Mouse (Mus musculus) embryonic facial prominence, embryonic 13.5 days (tissue): ENCODE data around the gene Inava. TPM values are rescaled to one million over a fixed set of nuclear protein-coding genes. Genes with fewer than 3 reads are reported as not detected.

Experiments
- ATAC-seq: fragments of 200-750 bp; cut with Nextera tagmentation; 2 replicates; pipeline ENCODE4 v1.8.0; 2017; ENCODE audit warnings: low read depth; ENCODE audit not compliant: insufficient number of reproducible peaks, insufficient read depth, low FRiP score, low TSS enrichment
- H3K27ac ChIP-seq: fragments of 300-500 bp; sonication (generic); 2 replicates; pipeline ENCODE4 v1.5.1; 2015; ENCODE audit warnings: moderate library complexity, mild to moderate bottlenecking, inconsistent platforms
- H3K27me3 ChIP-seq: fragments of 300-500 bp; sonication (generic); 2 replicates; pipeline ENCODE4 v1.6.1; 2015; ENCODE audit warnings: mild to moderate bottlenecking, inconsistent platforms
- H3K36me3 ChIP-seq: fragments of 300-500 bp; sonication (generic); 2 replicates; pipeline ENCODE4 v1.6.1; 2015; ENCODE audit warnings: mild to moderate bottlenecking, inconsistent platforms
- H3K4me1 ChIP-seq: fragments of 300-500 bp; sonication (generic); 2 replicates; pipeline ENCODE4 v1.6.1; 2015; ENCODE audit warnings: inconsistent platforms
- H3K4me2 ChIP-seq: fragments of 300-500 bp; sonication (generic); 2 replicates; pipeline ENCODE4 v1.6.1; 2015; ENCODE audit warnings: moderate library complexity, mild to moderate bottlenecking, inconsistent platforms
- H3K4me3 ChIP-seq: fragments of 300-500 bp; sonication (generic); 2 replicates; pipeline ENCODE4 v1.5.1; 2015; ENCODE audit warnings: mild to moderate bottlenecking, inconsistent platforms
- H3K9ac ChIP-seq: fragments of 300-500 bp; sonication (generic); 2 replicates; pipeline ENCODE4 v1.6.1; 2015; ENCODE audit warnings: mild to moderate bottlenecking, inconsistent platforms
- H3K9me3 ChIP-seq: fragments of 300-500 bp; sonication (generic); 2 replicates; pipeline ENCODE4 v1.6.1; 2016; ENCODE audit warnings: inconsistent platforms
- WGBS: fragments of 180-500 bp; shearing (Covaris S2); methylation state at CpG from one replicate; pipeline ENCODE4 v1.1.7; 2015; ENCODE audit warnings: mixed read lengths; 5-methylcytosine and 5-hydroxymethylcytosine counted together
- polyA plus RNA-seq: library from polyadenylated mRNA; unstranded; fragments of >200 nt; fragmentation: Nextera tagmentation; extraction: Ambion mirVana; gene quantifications from 2 replicates; pipeline ENCODE4 v1.2.1, GENCODE M21; 2015

The Inava gene
- polyA plus RNA-seq: 18.7 and 22.7 TPM in 2 replicates

- Histone ChIP-seq H3K9ac (peak within 1 kb of the TSS; percentile 77), H3K9me3 (no peaks in the 10 kb centered on the region), H3K27me3 (no peaks in the 10 kb centered on the region), H3K4me1 (peaks cover 47% of the 10 kb centered on the region), H3K4me3 (peak within 1 kb of the TSS; percentile 64), H3K36me3 (no peaks in the 10 kb centered on the region), H3K27ac (peak within 1 kb of the TSS; percentile 78), H3K4me2 (peak within 1 kb of the TSS; percentile 75)
- WGBS: under 1% methylated on average over 50 of the region's 51 CpGs
- peak; percentile 76 for ATAC-seq
Measured at GRCm38 (mm10) chr1:136233892-136234594, at the start of gene Inava. Inava (minus strand) TSS chr1:136234264.

DNA sequence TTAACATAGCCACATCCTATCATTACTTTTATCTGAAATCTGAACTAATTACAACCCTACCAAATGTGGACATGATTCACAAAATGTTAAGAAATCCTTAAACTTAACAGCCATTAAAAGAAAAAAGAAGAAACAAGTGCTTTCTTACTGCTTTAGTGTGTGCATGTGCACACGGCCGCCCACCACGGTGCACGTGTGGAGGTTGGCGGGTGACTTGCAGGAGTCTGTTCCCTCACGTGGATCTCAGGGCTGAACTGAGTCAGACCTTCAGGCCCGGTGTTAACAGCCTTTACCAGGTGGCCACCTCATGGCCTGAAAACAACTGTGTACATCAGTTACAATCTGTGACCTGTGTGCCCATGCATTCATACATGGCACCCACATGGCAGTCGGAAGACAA, 43.3 kb upstream of the Inava start:
- H3K9me3 ChIP-seq: no peaks in the 10 kb centered on the region
- H3K27me3 ChIP-seq: no peaks in the 10 kb centered on the region
- H3K4me3 ChIP-seq: no peak overlapping the region
- peaks cover 88% of the 10 kb centered on the region for H3K36me3 ChIP-seq
- no peak overlapping the region for H3K27ac ChIP-seq
- 87% methylated on average over 8 of the region's 8 CpGs for WGBS
- H3K4me2 ChIP-seq: no peak overlapping the region
- no peak overlapping the region for H3K9ac ChIP-seq
- no peaks in the 10 kb centered on the region for H3K4me1 ChIP-seq
- no peak for ATAC-seq

DNA sequence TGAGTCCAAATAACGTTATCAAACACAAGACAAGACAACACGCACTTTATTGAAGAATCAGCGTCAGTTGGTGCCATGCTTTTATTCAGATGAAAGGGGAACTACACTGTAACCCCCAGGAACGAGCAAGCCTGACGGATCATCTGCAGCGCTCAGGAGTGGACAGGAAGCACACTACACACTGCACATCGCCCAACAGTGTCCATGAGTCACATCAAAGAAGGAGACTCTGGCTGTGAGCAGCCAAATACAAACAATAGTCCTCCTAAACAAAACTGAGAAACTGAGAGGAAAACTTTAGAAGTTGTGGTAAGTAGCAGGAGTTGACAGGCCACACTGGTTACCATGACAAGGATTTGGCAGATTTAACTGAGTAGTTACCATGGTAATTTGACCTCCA, 34.2 kb upstream of the Inava start:
- no peak overlapping the region for H3K9ac ChIP-seq
- H3K4me3 ChIP-seq: no peak overlapping the region
- no peaks in the 10 kb centered on the region for H3K4me1 ChIP-seq
- no peak overlapping the region for H3K4me2 ChIP-seq
- peaks cover 42% of the 10 kb centered on the region for H3K36me3 ChIP-seq
- no peak overlapping the region for H3K27ac ChIP-seq
- no peak for ATAC-seq
- H3K27me3 ChIP-seq: peaks cover 2% of the 10 kb centered on the region; the same call in 1 of the 2 replicates
- 85% methylated on average over 7 of the region's 7 CpGs for WGBS
- no peaks in the 10 kb centered on the region for H3K9me3 ChIP-seq

DNA sequence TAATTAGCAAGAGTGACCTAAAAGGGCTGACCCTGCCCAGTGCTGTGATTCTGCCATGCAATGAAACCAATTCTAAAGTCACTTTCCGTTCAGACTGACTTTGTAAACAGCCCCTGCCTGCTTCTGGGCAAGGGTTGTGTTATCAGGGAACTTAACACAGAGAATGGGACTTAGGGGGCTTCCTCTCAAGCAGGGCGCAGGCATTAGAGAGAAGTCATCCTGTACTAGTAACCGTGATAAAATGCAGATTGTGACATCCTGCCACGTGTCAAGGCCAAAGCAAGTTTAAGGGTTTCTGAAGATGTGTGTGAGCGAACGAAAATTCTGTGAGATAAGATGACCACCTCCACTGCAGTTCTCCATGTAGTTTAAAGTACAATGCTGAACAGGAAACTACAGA, 32.1 kb upstream of the Inava start:
- no peak overlapping the region for H3K27ac ChIP-seq
- whole genome bisulfite sequencing: 74% methylated on average over 6 of the region's 6 CpGs
- H3K36me3 ChIP-seq: peaks cover 21% of the 10 kb centered on the region
- peaks cover 21% of the 10 kb centered on the region for H3K27me3 ChIP-seq
- no peaks in the 10 kb centered on the region for H3K9me3 ChIP-seq
- no peak overlapping the region for H3K4me3 ChIP-seq
- no peak overlapping the region for H3K9ac ChIP-seq
- no peak for ATAC-seq
- no peaks in the 10 kb centered on the region for H3K4me1 ChIP-seq
- no peak overlapping the region for H3K4me2 ChIP-seq

DNA sequence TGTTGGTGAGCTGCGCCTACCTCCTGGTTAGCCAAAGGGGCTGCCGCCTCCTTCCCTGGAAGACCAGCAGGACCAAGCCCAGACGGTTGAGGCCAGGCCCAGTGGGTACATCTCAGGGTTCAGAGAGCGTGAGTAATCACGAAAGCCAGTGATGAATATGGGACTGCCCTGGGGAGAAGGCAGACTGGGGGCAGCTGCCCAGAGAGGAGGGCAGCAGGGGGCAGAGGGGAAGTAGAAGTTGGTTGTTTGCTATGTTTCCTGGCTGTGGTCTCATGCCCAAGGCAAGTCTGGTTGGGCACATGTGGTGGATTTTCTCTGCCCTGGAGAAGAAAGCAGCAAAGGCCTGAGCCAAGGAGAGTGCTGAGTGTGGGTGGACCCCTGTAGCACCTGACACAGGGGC, 29.3 kb upstream of the Inava start:
- Histone ChIP-seq H3K4me3 (no peak overlapping the region), H3K4me1 (peaks cover 13% of the 10 kb centered on the region), H3K9ac (no peak overlapping the region), H3K4me2 (no peak overlapping the region), H3K27me3 (peaks cover 48% of the 10 kb centered on the region), H3K9me3 (no peaks in the 10 kb centered on the region), H3K36me3 (peaks cover 6% of the 10 kb centered on the region), H3K27ac (no peak overlapping the region)
- 77% methylated on average over 5 of the region's 5 CpGs for WGBS
- ATAC-seq: no peak

DNA sequence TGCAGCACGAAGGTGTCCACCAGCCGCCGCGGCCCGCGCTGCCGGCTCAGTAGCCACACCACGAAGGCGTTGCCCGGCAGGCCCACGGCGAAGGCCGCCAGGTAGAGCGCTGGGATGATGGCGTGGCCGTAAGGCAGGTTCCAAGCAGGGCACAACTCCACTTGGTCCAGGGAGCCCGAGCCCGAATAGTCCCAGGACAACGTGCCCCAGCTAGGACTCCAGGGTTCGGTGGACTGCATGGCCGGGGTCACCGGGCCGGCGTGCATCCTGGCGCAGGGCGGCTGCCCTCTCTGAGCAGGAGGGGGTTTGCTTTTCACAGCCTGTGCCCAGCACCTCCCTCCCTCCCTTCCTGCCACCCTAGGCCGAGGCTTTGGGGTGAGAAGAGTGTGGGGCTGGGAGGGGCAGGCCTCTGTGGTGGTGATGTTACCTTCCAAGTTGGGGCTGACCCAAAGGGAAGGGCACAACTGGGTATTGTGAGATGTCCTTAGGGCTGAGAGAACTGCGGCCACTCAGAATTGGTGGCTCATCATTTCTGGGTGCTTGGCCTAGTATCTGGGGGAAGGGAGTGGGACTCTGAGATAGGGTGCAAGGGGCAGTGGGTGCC, 26.7 kb upstream of the Inava start, which contains the start of gene Gpr25:
Gene Gpr25, minus strand, starts transcription at position 239 of the 604 bp plus-strand sequence.
- no peaks in the 10 kb centered on the region for H3K9me3 ChIP-seq
- H3K4me2 ChIP-seq: peak within 1 kb of the TSS; percentile 96
- H3K9ac ChIP-seq: peak within 1 kb of the TSS; percentile 73
- WGBS: 9% methylated on average over 27 of the region's 28 CpGs
- H3K27ac ChIP-seq: no peak within 1 kb of the TSS
- peak within 1 kb of the TSS; percentile 57 for H3K4me3 ChIP-seq
- peaks cover 67% of the 10 kb centered on the region for H3K27me3 ChIP-seq
- ATAC-seq: no peak
- H3K4me1 ChIP-seq: peaks cover 15% of the 10 kb centered on the region
- no peaks in the 10 kb centered on the region for H3K36me3 ChIP-seq

DNA sequence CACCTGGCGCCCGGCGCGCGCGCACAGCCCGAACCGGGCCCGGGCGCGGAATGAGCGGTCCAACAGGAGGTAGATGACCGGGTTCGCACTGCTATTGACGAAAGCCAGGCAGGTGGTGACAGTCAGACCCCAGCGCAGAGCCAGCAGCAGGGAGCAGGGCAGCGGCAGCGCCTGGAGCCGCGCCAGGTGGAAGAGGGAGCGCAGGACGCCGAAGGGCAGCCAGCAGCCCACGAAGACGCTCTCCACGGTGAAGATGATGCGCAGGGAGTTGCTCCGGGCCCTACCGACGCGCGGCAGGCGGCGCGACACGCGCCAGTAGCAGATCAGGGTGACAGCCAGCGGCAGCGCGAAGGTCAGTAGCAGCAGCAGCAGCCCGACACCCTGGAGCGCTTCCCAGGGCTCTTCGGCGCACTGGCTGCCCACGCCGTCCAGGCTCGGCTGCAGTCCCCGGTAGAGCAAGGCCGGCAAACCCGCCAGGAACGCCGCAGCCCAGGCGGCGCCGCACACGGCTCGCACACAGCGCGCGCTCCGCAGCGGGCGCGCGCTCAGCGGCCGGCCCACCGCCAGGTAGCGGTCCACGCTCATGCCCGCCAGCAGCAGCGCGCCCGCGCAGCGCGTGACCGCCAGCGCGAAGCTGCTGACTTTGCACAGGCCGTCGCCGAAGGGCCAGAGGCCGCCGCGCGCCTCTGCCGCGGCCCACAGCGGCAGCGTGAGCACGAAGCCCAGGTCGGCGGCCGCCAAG, 26.0 kb upstream of the Inava start:
- Histone ChIP-seq H3K4me3 (peak overlapping the region; percentile 57), H3K9me3 (no peaks in the 10 kb centered on the region), H3K9ac (peak overlapping the region; percentile 73), H3K36me3 (no peaks in the 10 kb centered on the region), H3K27me3 (peaks cover 67% of the 10 kb centered on the region), H3K4me2 (peak overlapping the region; percentile 96), H3K4me1 (peaks cover 15% of the 10 kb centered on the region), H3K27ac (no peak overlapping the region)
- ATAC-seq: peak; percentile 61
- WGBS: under 1% methylated on average over 95 of the region's 95 CpGs

DNA sequence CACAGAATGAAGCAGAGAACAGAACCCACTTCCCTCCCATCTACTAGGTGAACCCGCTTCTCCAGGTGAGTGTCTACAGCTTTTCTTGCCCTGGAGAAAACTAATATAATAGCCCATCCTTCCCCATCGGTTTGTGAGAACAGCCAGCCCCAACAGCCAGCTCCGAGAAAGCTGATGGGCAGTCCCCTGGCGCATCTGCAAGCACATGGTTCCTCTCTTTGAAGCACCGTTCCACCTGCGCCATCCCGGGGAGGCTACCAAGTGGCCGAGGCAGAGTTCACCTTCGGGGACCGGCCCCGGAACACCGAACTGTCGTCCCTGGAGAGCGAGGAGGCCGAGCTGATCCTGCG, 25.5 kb upstream of the Inava start:
- peaks cover 67% of the 10 kb centered on the region for H3K27me3 ChIP-seq
- peak overlapping the region; percentile 73 for H3K9ac ChIP-seq
- H3K4me3 ChIP-seq: peak overlapping the region; percentile 57
- ATAC-seq: no peak
- H3K4me2 ChIP-seq: peak overlapping the region; percentile 96
- WGBS: 3% methylated on average over 16 of the region's 16 CpGs
- H3K27ac ChIP-seq: no peak overlapping the region
- H3K4me1 ChIP-seq: peaks cover 15% of the 10 kb centered on the region
- no peaks in the 10 kb centered on the region for H3K9me3 ChIP-seq
- H3K36me3 ChIP-seq: no peaks in the 10 kb centered on the region

GRCm38 (mm10) chr1:136258495-136258894, 24.4 kb upstream of the Inava start:
- Histone ChIP-seq H3K27ac (no peak overlapping the region), H3K9me3 (no peaks in the 10 kb centered on the region), H3K4me2 (no peak overlapping the region), H3K4me3 (no peak overlapping the region), H3K9ac (no peak overlapping the region), H3K36me3 (no peaks in the 10 kb centered on the region), H3K4me1 (peaks cover 17% of the 10 kb centered on the region), H3K27me3 (peaks cover 67% of the 10 kb centered on the region)
- WGBS: 66% methylated on average over 9 of the region's 9 CpGs
- ATAC-seq: no peak

- peaks cover 42% of the 10 kb centered on the region for H3K27me3 ChIP-seq
- no peak overlapping the region for H3K9ac ChIP-seq
- no peaks in the 10 kb centered on the region for H3K9me3 ChIP-seq
- WGBS: 37% methylated on average over 8 of the region's 8 CpGs
- H3K36me3 ChIP-seq: no peaks in the 10 kb centered on the region
- H3K27ac ChIP-seq: no peak overlapping the region
- no peak for ATAC-seq
- H3K4me2 ChIP-seq: no peak overlapping the region
- peaks cover 16% of the 10 kb centered on the region for H3K4me1 ChIP-seq
- H3K4me3 ChIP-seq: no peak overlapping the region
Measured at GRCm38 (mm10) chr1:136255657-136256056, 21.6 kb upstream of the Inava start.

- Histone ChIP-seq H3K36me3 (no peaks in the 10 kb centered on the region), H3K4me1 (peaks cover 14% of the 10 kb centered on the region), H3K27ac (no peak overlapping the region), H3K9me3 (no peaks in the 10 kb centered on the region), H3K27me3 (peaks cover 37% of the 10 kb centered on the region), H3K9ac (no peak overlapping the region), H3K4me2 (no peak overlapping the region), H3K4me3 (no peak overlapping the region)
- ATAC-seq: no peak
- WGBS: 29% methylated on average over 6 of the region's 6 CpGs
Measured at GRCm38 (mm10) chr1:136255174-136255573, 21.1 kb upstream of the Inava start.
